Mouse (Mus musculus) ovary, postnatal 14 days (tissue): ENCODE measurements at regions not wholly inside any gene's neighbourhood (a gene's known extent, or its start where the extent isn't known, plus 50 kb on each side); places are given as distances from the start of the nearest gene placed in this dataset.

Source experiments
- DNase-seq: peaks from one replicate; pipeline ENCODE4 v3.0.0; 2022; ENCODE audit warnings: low spot score

DNA sequence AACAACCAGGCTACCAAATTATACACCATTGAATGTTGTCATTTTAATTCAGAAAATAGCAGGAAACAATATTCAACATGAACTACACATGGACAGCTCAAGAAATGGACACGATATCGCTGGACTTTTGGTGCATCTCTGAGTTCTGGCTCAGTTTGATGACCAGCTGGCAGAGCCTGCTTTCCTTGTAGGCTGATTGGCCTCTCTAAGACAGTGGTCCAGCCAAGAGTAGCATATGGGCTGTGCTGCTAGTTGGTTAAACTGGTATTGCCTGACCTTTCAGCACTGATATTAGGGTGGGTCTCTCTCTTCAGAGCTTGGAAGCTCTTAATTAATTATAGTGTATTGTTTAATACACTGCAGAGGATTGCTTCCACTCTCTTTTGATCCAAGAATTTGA is 705.8 kb upstream of the Ddx18 start:
- DNase-seq: no peak

GRCm38 (mm10) chr1:122243031-122243430 is 675.2 kb upstream of the Ddx18 start:
- DNase-seq: no peak

GRCm38 (mm10) chr1:122241511-122241910 is 673.7 kb upstream of the Ddx18 start:
- DNase-seq: no peak

GRCm38 (mm10) chr1:122230442-122230841 is 662.7 kb upstream of the Ddx18 start:
- no peak for DNase-seq

- DNase-seq: peak; percentile 21
These were observed 644.7 kb upstream of the Ddx18 start for GRCm38 (mm10) chr1:122212484-122212883.

DNA sequence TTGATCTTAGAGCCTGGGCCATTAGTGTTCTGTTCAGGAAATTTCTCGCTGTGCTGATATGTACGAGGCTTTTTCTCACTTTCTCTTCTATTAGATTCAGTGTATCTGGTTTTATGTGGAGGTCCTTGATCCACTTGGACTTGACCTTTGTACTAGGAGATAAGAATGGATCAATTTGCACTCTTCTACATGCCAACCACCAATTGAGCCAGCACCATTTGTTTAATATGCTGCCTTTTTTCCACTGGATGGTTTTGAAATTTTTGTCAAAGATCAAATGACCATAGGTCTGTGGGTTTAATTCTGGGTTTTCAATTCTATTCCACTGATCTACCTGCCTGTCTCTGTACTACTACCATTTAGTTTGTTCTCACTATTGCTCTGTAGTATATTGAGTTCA is 640.8 kb upstream of the Ddx18 start:
- no peak for DNase-seq

GRCm38 (mm10) chr1:122169547-122169946 is 601.8 kb upstream of the Ddx18 start:
- peak; percentile 3 for DNase-seq

DNA sequence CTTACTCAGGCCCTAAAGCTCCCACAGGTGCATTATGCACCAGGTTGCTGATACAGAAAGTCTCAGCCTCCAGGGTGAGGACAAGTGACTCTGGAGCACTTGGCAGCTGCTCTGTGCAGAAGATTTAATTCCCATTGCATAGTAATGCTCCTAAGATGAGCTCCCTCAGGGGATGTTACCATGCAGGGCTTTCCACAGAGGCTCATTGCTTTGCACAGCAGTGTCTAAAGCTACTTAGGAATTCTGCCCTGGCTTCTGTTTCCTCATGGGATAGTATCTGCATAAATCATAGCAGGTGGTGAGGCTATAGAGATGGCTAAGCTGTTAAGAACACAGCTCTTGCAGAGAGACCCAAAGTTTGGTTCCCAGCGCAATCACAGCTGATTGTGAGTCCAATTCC is 594.0 kb upstream of the Ddx18 start:
- no peak for DNase-seq

GRCm38 (mm10) chr1:122141362-122141761 is 573.6 kb upstream of the Ddx18 start:
- DNase-seq: no peak

GRCm38 (mm10) chr1:122123954-122124353 is 556.2 kb upstream of the Ddx18 start:
- no peak for DNase-seq

- no peak for DNase-seq
These were observed 527.9 kb upstream of the Ddx18 start for GRCm38 (mm10) chr1:122095726-122096125.

GRCm38 (mm10) chr1:122082481-122082880 is 514.7 kb upstream of the Ddx18 start:
- no peak for DNase-seq

GRCm38 (mm10) chr1:122076085-122076484 is 508.3 kb upstream of the Ddx18 start:
- DNase-seq: no peak

DNA sequence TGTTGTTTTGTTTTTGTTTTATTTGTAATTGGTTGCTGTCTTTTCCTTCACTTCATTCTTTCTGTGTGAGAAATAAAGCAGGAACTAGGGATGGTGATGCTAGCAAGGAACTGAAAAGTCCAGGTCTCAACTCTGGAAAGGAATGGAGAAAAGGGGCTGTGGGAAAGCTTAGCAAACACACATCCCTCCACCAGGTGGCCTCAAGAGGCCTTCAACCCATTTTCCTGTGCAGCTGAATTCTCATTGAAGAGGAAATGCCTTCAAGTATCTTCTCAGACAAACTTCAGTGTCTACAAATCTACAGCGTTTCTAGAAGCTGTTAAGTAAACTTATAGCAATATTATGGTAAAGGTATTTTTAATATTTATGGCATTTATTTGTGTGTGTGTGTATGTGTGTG is 487.4 kb upstream of the Ddx18 start:
- no peak for DNase-seq

GRCm38 (mm10) chr1:122048112-122048725 is 480.4 kb upstream of the Ddx18 start:
- DNase-seq: no peak

- no peak for DNase-seq
These were observed 476.1 kb upstream of the Ddx18 start for GRCm38 (mm10) chr1:122043896-122044295.

DNA sequence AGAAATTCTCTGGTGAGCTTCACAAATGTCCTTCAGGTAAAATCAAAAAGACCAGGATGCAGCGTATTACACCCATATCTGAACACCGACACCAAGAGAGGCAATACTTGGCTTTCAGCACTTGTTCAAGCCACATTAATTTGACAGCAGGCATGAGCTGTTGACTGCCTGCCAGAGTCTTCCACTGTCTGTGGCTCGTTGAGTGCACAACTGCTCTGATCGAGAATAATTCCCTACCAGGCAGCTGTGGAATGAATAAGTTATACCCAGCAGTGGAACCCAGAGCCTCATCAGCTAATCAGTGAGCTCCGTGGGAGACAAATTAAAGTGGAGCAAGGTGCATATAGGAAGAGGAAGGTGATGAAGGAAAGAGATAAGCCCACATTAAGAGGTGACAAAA is 475.3 kb upstream of the Ddx18 start:
- DNase-seq: no peak

DNA sequence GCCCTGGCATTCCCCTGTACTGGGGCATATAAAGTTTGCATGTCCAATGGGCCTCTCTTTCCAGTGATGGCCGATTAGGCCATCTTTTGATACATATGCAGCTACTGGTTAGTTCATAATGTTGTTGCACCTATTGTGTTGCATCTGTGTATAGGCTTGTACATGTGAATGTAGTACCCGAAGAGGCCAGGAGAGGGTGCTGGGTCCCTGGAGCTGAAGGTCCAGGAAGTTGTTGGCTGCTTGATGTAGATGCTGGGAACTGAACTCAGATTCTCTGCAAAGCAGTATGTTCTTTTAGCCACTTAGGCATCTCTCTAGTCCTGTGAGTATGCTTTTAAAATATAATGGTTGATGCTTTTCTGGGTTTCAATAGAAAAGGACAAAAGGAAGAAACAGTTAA is 440.0 kb upstream of the Ddx18 start:
- no peak for DNase-seq

DNA sequence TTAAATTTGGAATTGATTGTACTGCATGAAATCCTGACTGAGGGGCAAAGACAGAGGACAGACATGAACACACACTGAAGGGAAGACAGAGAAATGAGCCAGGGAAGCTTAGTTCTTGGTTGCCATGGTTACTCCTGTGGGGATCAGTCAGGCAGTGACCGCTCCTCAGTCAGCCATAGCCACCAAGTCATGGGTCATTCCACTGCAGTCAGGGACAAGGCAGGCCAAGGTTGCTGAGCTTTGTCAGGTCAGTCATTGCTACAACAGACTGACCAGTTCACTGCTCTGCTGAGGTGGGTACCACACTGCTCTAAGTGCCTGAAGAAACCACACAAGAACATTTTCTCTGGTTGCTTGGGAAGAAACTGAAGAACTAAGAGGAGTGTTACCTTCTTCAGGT is 428.7 kb upstream of the Ddx18 start:
- DNase-seq: no peak

DNA sequence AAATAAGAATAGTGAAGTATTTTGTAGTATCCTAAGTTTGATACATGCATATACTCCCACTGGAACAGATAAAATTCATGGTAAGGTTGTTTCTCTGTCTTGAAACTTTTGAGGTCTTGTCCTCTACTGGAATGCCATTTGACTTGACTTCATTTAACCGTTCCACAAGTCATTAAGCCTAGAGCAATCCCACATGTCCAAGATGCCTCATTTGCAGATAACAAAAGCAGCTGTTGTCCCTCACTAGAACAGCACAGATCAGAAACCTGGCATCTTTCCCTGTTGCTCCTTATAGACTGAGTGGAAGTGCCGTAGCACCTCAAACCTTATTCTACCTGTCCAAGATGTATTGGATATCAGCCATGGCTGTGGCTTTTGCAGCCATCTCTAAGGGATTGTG is 422.9 kb upstream of the Ddx18 start:
- DNase-seq: no peak

GRCm38 (mm10) chr1:121958942-121959341 is 391.2 kb upstream of the Ddx18 start:
- no peak for DNase-seq

DNA sequence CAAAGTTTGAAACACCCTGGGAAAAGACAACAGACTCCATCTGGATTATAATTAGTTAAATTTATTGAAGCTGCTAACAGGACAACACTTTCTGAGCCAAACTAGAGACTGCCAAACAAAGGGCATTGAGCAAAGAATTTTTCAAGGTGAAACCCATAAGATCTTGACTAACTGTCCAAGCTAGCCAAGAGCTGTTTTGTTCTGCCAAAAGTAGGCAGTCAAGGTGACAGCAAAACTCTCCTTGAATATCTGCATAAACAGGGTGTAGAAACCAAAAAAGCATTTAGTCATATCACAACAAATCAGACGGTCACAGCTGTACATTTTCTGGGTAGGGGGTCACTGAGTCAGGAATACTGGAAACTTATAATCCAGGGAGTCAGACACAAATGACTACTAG is 368.1 kb upstream of the Ddx18 start:
- DNase-seq: no peak
